Mouse (Mus musculus): ENCODE results near the gene Mfng. TPM values are rescaled to one million over a fixed set of nuclear protein-coding genes. Genes with fewer than 3 reads are reported as not detected.

Mfng gene
- total RNA-seq, 2 experiments from 2014 or later = 11.8 to 21.4 TPM

DNA sequence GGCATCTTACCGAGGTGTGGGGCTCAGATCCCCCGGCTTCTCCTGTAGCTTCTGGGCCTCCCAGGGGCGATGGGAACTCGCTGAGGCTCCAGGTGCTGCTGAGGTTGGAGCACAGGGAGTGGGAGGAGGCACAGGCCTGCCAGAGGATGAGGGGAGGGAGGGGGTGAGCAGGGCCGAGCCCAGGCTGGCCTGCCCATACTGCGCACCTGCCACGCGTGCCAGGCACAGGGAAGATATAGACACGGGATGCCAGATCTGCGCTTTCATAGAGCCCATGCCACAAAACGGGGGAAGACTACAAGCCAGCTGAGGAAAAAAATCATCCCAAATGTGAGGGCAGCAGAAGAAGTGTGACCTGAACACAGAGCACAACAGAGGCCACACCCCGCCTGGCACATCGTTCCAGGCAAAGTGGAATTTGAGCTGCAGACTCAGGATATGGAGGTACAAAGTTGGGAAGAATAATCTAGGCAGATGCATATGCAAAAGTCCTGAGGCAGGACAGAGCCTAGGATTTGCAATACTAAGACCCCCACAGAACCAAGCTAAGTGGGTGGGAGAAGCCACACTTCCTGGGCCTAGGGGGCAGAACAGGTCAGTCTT, 16.5 kb upstream of the Mfng start:
- DNase-seq (ENCODE audit: low spot score in 2 of 2) = no peak

DNA sequence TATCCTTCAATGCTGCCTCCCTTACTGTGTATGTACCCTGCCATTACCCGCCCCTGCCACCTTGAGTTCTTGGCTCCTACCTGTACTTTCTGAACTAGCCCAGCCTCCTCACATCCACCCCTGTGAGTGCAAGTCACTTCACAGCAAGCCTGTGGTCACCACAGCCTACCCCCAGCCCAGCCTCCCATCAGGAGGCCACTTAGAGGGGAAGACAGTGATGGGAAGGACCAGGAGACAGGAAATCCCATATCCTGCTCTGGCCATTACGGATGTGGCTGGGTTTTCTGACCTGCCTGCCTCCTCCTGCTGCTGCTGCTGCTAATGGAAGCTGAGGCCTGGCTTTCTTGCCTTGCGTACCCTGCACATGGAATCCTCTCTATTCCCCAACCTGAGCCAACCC, 14.8 kb upstream of the Mfng start:
- DNase-seq (ENCODE audit: low spot score in 2 of 2) = no peak

DNA sequence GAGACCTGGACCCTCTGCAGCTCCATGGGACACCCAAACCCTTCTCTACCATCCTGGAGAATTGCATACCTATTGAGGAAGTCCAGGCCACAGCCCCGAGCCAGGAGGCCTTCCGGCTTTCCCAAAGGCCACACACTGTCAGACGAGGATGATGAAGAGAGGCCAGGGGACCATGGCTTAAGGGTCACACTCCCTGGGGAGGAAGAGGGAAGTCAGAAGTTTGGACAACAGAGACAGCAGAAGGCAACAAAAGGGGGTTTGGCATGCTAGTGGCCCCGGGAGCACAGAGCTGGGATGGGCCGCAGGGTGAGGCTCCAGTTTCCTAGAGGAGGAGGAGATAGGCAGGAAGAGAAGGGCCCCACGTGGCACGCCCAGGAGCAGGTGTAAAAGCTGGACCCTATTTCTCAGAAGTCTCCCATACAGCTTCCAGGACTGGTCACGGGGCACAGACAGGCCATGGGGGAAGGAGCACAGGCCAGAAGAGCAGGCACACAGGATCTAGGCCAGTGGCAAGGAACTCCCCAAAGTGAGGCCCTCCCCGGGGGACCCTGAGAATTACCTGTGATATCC, 14.1 kb upstream of the Mfng start:
- no peak for DNase-seq (ENCODE audit: low spot score in 2 of 2)

DNA sequence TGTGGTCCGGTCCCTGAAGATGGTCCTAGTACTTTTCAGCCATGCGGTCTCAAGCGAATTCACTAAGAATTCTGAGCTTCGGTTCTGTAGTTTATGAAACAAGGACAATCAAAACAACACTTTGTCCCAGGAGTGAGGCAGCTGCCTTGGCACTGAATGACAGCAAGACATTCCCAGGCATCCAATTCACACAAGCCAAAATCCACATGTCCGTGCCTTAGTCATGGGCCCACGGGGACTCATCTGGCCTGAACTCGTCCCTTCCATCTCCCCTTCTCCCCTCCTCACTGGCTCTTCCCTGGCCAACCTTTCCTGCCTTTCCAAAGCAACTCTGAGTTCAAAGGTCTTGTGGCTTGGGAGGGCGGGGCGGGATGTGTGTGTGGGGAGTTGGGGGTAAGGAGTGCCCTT, 13.1 kb upstream of the Mfng start:
- DNase-seq (ENCODE audit: low spot score in 2 of 2) = no peak

DNA sequence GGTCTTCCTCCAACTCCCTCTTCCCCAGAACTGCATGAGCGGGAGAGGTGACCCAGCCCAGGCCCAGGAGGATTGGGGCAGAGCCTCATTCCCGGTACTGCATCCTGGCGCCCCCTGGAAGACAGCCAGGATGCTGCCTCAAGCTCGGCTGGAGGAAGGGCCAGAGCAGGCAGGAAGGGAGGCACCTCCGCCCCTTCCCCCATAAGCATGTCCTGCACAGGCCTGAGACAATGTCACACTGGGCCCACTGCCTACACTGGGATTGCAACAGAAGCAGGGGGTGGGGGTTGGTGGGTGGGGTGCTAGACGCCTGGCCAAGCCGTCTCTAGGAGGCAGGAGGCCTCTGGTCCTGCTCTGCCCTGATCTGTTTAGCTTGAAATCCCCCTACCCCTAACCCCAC, 12.7 kb upstream of the Mfng start:
- DNase-seq (ENCODE audit: low spot score in 2 of 2) = peak in 1 of 2 experiments; percentile 52

DNA sequence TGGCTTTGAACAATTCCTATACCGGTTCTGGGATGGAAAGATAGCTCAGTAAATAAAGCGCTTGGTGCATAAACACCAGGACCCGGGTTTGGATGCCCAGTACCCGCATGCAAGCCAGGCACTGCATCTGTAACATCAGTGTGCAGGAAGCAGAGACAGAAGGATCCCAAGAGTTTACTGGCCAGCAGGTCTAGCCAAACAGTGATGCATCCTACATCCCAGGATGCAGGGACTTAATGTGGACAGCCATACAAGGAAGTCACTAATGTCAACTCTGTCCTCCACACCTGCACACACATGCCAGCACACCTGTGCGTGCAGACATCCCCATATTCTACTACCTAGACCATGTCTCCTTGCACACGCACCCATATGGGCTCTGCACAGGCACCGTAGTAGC, 12.0 kb upstream of the Mfng start:
- DNase-seq (ENCODE audit: low spot score in 2 of 2) = no peak

DNA sequence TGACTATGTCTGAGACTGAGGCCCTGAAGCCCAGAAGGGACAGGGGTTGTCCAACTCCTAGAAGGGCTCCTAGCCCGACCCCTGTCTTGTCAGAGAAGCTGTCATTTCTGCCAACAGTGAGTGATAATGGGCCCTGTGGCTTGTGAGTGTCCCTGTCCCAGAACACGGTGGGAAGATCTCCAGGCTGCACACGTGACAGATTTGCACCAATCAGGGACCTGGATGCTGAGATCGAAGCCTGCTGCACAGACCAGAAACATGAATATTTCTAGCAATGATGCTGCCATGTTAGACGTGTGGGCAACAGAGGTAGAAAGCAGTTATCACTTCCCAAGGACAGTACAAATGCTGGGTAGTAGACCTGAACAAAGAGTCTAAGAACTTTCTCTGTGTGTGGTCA, 11.2 kb upstream of the Mfng start:
- DNase-seq (ENCODE audit: low spot score in 2 of 2) = no peak

DNA sequence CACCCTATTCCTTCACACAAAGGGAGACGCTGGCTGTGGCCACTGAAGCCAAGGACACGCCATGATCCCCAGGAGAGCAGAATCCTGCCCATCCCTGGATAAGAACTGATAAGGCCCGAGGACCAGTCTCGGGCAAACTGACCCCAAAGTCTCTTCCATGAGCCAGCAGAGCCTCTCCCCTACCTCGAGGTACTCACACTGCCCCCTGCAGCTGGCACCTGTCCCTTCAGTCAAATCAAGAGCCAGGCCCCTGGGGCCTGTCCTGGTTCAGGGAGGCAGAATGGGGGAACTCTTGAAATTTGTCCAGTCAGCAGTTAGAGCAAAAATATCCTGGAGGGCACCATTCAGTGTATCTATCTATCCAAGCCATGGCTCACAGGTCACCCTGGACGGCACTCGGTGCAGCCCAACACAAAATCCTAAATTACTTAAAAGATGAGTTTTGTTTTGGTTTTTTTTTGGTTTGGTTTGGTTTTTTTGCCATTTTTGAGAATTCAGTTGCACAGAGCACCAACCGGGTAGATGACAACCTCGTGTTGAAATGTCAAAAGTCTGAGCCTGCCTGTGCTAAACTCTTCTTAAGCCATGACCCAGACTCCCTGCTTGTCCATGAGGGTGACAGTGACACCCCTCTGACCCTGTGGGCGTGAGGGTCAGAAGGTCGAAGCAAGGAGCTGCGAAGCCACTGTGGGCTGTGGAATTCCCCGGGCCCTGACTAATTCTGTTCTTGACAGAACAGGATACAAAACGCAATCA, 9.3 kb upstream of the Mfng start:
- no peak for DNase-seq (ENCODE audit: low spot score in 2 of 2)

DNA sequence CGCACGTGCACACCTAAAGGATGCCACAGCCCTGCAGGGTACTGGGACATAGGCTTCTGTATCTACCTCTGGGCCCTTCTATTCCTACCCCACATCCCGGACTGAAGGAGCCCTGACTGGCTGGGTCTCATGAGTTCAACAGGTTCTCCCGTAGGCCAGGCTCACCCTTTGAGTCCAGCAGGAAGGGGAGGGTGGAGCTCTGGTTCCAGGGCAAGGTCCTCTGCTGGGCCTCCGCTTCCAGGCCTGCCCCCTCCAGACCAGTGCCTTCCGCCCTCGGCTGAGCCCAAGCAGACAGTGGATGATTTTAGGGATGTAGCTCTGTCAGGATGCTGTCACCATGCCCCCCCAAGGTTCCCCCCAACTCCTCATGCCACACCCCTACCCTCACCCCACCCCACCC, 7.6 kb upstream of the Mfng start:
- no peak for DNase-seq (ENCODE audit: low spot score in 2 of 2)

DNA sequence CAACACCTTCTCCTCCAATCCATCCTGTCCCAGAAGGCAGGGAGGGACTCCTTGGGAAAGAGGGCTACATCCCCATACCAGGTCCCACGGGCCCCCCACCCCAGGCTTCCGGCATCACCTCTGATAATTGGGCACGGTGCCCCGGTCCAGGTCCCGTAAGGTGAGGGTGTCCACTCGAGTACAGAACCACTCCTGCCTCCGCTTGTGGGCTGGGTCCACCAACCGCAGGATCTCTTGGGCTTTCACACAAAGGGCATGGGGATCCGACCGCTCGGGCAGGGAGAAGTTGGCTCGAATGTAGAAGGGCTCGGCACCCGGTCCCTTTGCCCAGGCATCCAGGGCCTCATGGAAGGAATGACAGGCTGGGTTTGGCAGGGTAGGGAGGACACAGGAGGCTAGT, 7.1 kb upstream of the Mfng start:
- no peak for DNase-seq (ENCODE audit: low spot score in 2 of 2)

DNA sequence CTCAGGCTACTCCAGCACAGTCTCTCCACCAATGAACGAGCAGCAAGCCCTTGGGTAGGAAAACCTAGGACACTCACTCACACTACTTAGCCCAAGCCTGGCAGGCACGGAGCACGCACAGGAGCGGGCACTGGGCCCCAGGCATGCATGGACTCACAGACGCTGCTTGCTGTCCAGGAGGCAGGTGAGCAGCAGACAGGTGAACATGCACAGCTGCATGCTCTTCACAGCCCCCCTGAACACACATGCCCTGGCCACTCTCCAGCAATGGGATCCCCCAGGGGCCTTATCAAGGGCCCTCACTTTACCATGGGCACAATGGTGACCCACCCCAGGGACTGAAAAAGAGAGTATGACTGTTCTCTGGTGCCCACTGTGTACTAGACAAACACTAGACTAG, 6.4 kb upstream of the Mfng start:
- DNase-seq (ENCODE audit: low spot score in 2 of 2) = no peak

DNA sequence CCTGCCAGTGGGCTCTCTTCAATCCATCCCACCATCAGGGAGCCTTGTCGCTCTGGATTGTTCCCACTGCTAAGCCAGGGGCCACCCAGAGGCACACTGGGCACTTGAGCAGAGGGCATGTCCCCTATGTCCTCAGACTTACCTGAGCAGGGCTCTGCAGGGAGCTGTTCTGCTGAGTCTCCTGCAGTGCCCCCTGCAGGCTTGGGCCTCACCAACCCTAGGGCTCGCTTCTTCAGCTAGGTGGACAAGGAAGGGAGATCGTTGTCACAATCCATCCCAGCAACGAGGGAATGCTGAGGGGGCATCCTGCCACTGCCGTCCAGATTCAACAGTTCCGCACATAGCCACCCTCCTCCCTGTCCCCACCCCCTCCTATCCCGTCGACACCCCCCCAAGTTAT, 6.0 kb upstream of the Mfng start:
- DNase-seq (ENCODE audit: low spot score in 2 of 2) = no peak

DNA sequence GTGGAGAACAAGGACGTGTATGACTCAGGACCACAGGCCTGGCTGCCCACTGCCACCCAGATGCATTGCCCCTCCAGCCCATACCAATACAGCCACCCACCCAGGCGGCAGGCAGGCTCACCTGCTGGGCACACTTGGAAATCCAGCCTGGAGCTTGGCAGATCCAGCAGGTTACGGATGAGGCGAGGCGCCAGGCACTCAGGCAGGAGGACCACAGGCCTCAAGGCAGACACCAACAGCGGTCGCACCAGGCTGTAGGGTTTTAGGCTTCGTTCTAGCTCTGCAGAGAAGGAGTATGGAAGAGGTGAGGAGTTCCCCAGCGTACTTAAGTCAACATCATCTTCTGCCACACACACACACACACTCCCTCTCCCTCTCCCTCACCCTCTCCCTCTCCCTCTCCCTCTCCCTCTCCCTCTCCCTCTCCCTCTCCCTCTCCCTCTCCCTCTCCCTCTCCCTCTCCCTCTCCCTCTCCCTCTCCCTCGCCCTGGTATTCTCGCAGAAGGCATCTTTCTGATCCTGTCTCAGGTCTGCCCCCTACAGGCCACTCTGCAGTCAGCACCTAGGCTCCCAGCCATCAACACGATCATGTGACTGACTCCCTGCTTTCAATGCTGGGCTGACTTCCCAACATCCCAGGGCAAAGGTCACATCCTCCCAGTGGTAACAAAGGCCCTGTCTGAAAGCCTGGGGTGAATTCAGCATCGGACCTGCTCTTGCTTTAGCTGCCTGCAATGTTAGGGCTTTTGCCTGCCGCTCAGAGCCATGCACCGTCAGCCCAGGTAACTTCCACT, 5.0 kb upstream of the Mfng start:
- peak; percentile 81 to 91 for DNase-seq (ENCODE audit: low spot score in 2 of 2)

DNA sequence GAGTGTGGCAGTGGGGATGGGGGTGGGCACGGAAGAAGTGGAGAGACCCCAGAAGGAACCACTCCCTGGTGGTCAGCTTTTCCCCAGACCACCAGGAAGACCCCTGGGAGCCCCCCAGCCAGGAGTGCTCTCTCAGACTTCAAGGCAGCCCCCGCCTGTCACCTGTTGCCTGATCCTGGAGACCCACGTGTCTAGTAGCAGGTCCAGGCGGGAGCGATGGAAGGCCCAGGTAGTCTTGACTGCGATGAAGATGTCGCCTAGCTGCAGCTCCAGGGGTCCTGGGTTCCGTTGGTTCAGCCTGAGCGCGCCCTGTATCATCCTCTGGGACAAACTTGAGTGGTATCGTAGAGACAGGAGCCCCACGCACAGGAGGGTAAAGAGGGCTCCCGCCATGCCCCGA, 419 bp downstream of the Mfng start:
- DNase-seq (ENCODE audit: low spot score in 2 of 2) = no peak

DNA sequence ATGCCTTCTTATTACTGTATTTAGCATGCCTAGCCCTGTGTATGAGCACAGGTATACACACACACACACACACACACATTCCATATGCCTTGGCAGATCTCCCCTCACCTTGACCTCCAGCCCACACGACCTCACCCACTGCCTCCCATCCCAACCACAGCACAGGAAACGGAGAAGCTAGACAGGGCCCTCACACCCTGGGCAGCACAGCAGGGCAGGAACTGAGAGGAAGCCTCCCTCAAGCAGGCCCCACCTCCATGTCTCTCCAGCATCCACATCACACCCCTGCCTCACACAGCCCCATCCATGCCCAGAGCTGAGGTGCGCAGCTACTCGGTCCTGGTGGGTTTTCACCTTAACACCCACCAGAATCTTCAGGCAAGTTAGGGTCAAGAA, 909 bp downstream of the Mfng start:
- DNase-seq (ENCODE audit: low spot score in 2 of 2) = no peak

DNA sequence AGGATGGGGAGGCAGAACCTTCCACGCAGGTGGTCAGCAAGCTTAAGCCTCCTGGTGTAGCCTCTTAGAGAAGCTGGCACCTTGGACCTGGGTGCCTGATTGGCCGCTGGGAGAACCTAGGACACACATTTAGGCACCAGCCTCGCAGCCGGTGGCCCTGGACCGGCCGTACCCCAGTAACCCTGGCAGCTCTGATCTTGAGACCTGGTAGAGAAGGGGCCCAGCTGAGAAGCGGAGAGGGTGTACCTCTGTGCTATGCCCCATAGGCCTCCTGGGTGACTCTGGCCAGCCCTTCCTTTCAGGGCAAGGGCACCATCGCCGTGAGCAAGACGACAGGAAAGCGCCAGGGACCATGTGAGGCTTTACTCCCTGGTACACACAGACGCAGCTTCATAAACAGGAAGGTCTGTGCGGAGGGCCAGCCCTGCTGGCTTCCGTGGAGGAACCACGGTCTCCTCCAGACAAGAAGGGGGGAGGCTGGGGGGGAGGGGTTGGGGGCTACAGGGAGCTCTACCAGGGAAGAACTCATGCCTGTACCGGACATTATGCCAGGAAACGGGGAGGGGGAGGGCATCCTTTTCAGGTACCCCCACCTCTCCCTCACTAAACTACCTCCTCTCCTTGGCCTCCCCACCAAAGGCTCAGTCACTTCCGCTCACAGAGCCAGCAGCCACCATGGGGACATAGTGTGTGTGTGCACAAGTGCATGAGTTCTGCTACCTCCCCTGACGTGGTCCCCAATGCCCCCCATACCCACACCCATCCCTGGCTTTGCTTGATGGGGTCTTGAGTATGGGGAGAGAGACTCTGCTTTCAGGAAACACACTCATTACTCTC, 1.5 kb downstream of the Mfng start:
- DNase-seq (ENCODE audit: low spot score in 2 of 2) = no peak

DNA sequence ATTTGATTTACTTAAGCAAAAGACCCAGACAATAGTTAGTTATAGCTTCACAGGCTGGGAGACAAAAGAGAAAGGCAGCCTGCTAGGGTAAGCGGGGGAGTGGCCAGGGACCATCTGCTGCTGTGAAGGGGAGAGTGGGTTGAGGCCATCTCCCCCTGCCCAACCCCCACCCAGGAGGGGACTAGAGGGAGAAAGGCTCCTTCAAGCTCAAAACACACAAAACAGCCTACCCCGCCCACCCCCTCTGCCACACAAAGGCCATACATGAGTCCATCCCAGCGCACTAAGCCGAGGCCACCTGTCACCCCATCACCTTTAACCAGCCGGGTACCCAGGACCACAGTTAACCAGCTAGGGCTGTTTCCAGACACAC, 2.3 kb downstream of the Mfng start:
- no peak for DNase-seq (ENCODE audit: low spot score in 2 of 2)

DNA sequence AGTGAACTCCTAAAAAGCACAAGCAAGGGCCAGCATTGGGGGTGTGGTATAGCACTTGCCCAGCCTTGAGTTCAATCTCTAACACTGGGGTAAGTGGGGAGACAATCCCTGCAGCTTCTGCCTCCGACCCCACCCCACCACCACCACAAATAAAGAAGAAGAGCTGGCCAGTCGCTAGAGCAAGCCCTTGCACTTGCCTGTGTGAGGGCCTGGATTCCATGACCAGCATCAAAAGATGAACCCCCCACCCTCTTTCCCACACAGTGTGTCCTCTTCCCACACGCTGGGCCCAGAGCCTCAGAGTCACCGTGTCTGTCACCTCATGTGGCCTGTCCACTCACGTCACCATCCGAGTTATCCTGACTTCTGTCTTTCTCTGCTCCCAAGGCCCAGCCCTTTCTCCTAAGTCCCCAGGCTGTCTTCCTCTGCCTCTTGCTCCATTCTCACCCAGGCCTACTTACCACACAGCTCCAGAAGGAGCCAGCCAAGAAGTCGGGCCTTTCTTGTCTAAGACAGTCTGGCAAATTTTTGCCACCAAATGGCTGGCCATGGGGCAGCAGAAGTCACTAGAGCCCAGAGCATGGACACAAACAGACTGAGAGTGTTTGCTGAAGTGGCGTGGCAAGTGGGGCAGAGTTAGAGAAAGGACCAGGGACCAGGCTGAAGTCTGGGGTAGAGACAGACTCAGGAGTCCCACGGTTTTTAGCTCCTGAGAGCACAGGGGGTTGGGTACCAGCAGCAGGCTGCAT, 2.9 kb downstream of the Mfng start:
- DNase-seq (ENCODE audit: low spot score in 2 of 2) = no peak

DNA sequence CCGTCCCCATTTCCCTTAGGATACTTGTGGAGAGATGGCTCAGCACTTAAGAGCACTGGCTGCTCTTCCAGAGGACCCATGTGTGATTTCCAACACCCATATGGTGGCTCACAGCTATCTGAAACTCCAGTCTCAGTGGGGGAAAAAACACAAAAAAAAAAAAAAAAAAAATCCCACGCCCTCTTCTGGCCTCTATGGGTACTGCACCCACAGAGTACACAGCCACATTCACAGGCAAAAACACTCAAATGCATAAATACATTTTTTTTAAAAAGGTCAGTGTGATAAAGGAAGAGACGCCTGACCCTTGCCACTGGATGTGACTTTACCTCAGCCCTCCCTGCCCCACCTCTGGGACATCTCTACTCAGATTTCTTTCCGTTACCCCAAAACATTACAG, 4.2 kb downstream of the Mfng start:
- DNase-seq (ENCODE audit: low spot score in 2 of 2) = no peak

DNA sequence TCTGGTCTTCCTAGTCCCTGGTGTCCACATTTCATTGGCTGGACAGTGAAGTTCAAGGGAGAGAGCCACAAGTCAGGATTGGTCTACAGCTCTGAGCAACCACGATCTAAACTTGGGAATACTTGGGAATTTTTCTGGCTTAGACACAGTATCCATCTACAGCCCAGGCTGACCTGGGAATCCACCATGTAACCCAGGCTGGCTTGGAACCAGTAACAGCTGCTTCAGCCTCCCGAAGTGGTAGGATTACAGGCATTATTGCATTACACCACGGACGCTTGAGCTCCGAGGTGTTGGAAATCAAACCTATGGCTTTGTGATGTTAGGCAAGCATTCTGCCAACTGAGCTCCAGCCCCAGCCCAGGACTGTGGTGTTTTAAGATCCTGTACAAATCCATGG, 9.6 kb downstream of the Mfng start:
- DNase-seq (ENCODE audit: low spot score in 2 of 2) = no peak
